Mouse (Mus musculus) C2C12 (cell line): ENCODE data around the gene Pramel1.

ENCODE experiments used
- CTCF ChIP-seq: IDR thresholded peaks from one replicate; pipeline ENCODE4 v1.5.1; 2011; ENCODE audit not compliant: control insufficient read depth, insufficient read depth, insufficient read length
- USF1 ChIP-seq: IDR thresholded peaks from one replicate; pipeline ENCODE4 v1.6.1; 2011; ENCODE audit warnings: low read depth, mild to moderate bottlenecking, control low read depth, moderate library complexity

- TF ChIP-seq CTCF (no peak), USF1 (no peak)
These were observed 17.5 kb downstream of the Pramel1 start for GRCm38 (mm10) chr4:143411566-143412218.
